Mouse (Mus musculus): ENCODE measurements around the gene Cd52.

DNA sequence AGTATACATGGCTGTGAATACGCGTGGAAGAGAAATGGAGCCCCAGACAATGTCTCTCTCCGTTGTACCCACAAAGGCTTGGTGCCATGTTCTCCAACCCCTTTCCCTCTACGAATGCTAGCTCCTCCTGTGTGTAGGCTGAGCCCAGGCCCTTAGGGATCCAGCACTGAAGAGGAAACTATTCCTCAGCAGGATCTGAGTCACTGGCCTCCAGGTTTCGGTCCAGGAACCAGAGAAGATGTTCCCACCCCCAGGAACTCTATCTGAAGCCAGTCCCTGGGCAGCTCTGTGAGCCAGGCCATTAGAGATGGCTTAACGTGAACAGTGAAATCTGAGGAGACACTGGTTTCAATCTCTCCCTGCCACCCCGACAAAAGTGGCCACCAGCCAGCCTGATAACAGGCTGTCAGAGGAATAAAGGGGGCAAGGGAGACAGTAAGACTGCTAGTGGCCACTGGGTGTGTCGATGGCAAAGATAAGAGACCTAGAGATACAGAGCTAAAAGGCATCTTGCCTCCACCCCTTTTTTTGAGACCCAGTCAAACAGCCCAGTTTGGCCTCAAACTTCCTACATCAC, 37.7 kb upstream of the Cd52 start:
- TF ChIP-seq CTCF (IDR thresholded peaks at IDR 0.05; ENCODE audit: control insufficient read depth, insufficient read depth, insufficient replicate concordance, low read depth, low read length) (no peak), POLR2A (IDR thresholded peaks at IDR 0.05; ENCODE audit: control insufficient read depth, low read depth, low read length) (no peak)
